Mouse (Mus musculus) heart, embryonic 10.5 days (tissue): ENCODE data around the gene Fbxo4. TPM values are rescaled to one million over a fixed set of nuclear protein-coding genes. Genes with fewer than 3 reads are reported as not detected.

Source experiments
- DNase-seq: peaks from one replicate; pipeline ENCODE4 v3.0.0-alpha.2; 2017; ENCODE audit warnings: low spot score
- H3K27ac ChIP-seq: fragments of 300-500 bp; sonication (generic); 2 replicates; pipeline ENCODE4 v1.5.1; 2016; ENCODE audit warnings: mild to moderate bottlenecking
- H3K27me3 ChIP-seq: fragments of 300-500 bp; sonication (generic); 2 replicates; pipeline ENCODE4 v1.6.1; 2016; ENCODE audit warnings: mild to moderate bottlenecking; ENCODE audit not compliant: poor library complexity, insufficient read depth, severe bottlenecking
- H3K36me3 ChIP-seq: fragments of 300-500 bp; sonication (generic); 2 replicates; pipeline ENCODE4 v1.6.1; 2016; ENCODE audit warnings: mild to moderate bottlenecking, moderate library complexity
- H3K4me1 ChIP-seq: fragments of 300-500 bp; sonication (generic); 2 replicates; pipeline ENCODE4 v1.6.1; 2016; ENCODE audit warnings: mild to moderate bottlenecking
- H3K4me3 ChIP-seq: fragments of 300-500 bp; sonication (generic); 2 replicates; pipeline ENCODE4 v1.5.1; 2016; ENCODE audit warnings: mild to moderate bottlenecking, moderate library complexity
- H3K9me3 ChIP-seq: fragments of 300-500 bp; sonication (generic); 2 replicates; pipeline ENCODE4 v1.6.1; 2016; ENCODE audit warnings: mild to moderate bottlenecking, moderate library complexity
- WGBS: fragments of 180-500 bp; shearing (Covaris S2); methylation state at CpG from one replicate; pipeline ENCODE4 v1.1.7; 2016; 5-methylcytosine and 5-hydroxymethylcytosine counted together
- polyA plus RNA-seq: library from polyadenylated mRNA; unstranded; fragments of >200 nt; fragmentation: Nextera tagmentation; extraction: Ambion mirVana; gene quantifications from 2 replicates; pipeline ENCODE4 v1.2.1, GENCODE M21; 2016

Fbxo4 gene
- polyA plus RNA-seq, 1 experiment from 2014 or later, result 8.8 TPM

GRCm38 (mm10) chr15:3999144-3999543 lies 19.8 kb upstream of the Fbxo4 start:
- WGBS, result 68% methylated on average over 2 of the region's 2 CpGs
- H3K4me3 ChIP-seq, result no peak overlapping the region
- no peak for DNase-seq
- no peaks in the 10 kb centered on the region for H3K36me3 ChIP-seq
- H3K27me3 ChIP-seq, result no peaks in the 10 kb centered on the region
- H3K4me1 ChIP-seq, result peaks cover 4% of the 10 kb centered on the region; the same call in 1 of the 2 replicates
- H3K9me3 ChIP-seq, result no peaks in the 10 kb centered on the region
- H3K27ac ChIP-seq, result no peak overlapping the region

DNA sequence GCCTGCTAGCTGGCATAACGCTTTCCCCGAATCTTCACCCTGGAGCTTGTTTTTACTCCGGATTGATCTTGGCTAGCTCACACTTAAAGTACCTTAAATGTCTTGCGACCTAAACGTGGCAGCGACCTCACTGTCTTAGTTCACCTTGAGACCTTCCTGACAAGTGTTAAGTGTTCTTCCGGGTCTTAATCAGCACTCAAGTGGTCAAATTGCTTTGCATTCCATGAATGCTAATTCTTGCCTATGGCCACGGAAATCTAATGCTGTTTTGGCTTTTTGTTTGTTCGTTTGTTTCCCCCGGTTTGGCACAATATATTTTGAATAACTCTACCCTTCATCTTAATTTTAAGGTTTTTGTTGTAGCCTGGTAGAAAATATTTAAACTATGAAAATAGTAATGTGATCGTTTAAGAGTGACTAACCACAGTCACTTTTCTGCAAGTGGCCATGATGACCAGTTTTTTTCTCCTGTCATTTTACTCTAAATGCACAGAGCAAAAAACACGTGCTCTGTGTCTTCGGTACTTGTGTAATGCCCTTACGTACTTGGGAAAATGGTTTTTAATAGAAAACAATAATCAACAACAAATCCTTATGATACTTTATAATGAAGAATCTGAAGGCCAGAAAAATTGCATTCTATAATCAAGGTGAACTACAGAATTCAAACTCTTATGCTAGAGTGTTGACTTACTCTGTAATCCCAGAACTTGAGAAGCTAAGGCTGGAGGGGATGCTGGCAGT lies 17.1 kb upstream of the Fbxo4 start:
- Histone ChIP-seq H3K9me3 (no peaks in the 10 kb centered on the region), H3K27me3 (no peaks in the 10 kb centered on the region), H3K27ac (peak overlapping the region; percentile 97), H3K4me1 (peaks cover 4% of the 10 kb centered on the region; the same call in 1 of the 2 replicates), H3K4me3 (peak overlapping the region; percentile 85), H3K36me3 (peaks cover 8% of the 10 kb centered on the region)
- DNase-seq, result no peak
- 22% methylated on average over 14 of the region's 14 CpGs for WGBS

DNA sequence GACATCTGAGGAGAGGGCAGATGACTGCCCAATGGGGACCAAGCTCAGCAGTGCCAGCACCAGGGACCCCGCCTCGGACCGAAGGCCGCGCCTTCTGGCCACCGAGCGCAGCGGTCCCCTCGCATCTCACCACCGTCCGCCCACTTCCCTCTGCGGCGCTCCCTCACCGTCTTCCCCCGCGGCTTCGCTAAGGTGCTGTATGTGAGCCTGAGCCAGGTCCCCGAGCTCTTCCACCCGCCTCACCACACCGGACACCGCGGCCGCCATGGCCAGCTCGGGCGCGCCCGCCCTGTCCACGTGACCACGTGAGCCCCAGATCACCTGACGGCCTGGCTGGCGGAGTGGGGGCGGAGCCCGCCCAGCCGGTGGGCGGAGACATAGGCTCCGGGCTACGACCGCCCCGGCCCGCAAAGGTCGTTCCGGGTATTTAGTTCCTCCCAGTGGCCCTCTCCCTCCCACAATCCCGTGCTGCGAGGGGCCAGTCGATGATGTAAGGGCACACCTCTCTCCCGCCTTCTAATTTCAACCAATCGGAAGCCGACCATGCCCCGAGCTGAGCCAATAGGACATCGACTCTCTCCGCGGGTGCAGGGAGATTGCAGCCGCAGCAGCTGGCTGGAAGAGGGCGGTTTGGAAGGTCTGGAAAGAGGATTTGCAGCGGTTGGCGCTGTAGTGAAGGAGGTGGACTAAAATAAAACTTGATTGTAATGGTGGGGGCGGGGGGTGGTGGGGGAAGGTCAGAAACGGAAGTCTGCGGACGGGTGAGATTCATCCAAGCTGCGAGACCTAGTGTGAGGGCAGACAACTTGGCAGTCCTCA lies 16.3 kb upstream of the Fbxo4 start, which contains the start of gene AW549877:
Gene AW549877 (minus strand): TSS at position 297 of the 819 bp plus-strand sequence.
- DNase-seq, result peak; percentile 99
- under 1% methylated on average over 61 of the region's 61 CpGs for WGBS
- peak within 1 kb of the TSS; percentile 97 for H3K27ac ChIP-seq
- peaks cover 4% of the 10 kb centered on the region; the same call in 1 of the 2 replicates for H3K4me1 ChIP-seq
- H3K27me3 ChIP-seq, result no peaks in the 10 kb centered on the region
- H3K36me3 ChIP-seq, result peaks cover 15% of the 10 kb centered on the region
- peak within 1 kb of the TSS; percentile 85 for H3K4me3 ChIP-seq
- H3K9me3 ChIP-seq, result no peaks in the 10 kb centered on the region

DNA sequence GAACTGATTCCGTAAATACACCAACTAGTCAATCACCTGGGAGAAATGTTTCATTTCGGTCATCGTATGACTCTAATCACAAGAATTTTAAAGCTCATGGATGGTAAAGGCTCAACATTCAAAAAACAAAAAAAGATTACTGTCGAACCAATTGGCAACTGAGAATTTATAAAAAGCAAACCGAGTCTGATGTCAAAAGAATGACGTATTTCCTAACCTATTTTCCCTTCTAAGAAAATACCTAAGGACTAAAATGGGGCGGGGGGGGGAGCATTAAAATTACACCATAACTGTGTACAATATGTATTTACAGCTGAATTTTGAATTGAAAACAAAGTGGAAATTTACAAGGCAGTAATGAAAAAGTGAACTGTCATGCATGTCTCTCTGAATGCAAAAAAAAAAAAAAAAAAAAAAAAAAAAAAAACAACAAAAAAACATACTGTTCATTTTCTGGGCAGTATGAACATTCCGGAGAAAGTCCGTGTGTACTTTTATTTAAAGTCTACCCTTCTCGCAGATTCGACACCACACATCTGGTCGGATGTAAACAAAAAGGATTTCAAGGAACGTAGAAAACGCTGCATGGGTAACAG lies 15.6 kb upstream of the Fbxo4 start:
- H3K36me3 ChIP-seq, result peaks cover 22% of the 10 kb centered on the region

DNA sequence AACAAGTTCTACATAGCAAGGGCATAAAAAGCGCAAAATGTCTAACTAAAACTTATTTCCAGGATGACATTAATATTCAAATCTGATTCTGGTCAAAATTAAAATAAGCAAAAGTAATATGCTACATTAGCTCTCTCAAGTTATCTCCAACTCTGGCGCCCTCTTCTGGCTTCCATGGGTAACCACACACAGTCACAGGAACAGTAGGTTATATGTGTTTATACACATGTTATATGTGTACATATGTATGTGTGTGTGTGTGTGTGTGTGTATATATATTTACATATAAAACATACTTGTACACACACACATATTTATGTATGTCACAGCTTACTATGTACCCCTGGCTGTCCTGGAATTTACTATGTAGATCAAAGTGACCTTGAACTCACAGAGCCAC lies 8.6 kb upstream of the Fbxo4 start:
- Histone ChIP-seq H3K4me3 (no peak overlapping the region), H3K9me3 (no peaks in the 10 kb centered on the region), H3K4me1 (no peaks in the 10 kb centered on the region), H3K27ac (no peak overlapping the region), H3K36me3 (peaks cover 82% of the 10 kb centered on the region), H3K27me3 (no peaks in the 10 kb centered on the region)
- no peak for DNase-seq
- WGBS, result 63% methylated on average over 2 of the region's 2 CpGs

More for the DNA sequence above, 15.6 kb upstream of the Fbxo4 start:
- peak overlapping the region; percentile 97 for H3K27ac ChIP-seq
- DNase-seq, result no peak
- no peaks in the 10 kb centered on the region for H3K9me3 ChIP-seq
- peaks cover 4% of the 10 kb centered on the region; the same call in 1 of the 2 replicates for H3K4me1 ChIP-seq
- no peaks in the 10 kb centered on the region for H3K27me3 ChIP-seq
- 26% methylated on average over 14 of the region's 14 CpGs for WGBS
- peak overlapping the region; percentile 85 for H3K4me3 ChIP-seq

GRCm38 (mm10) chr15:3984876-3985275 lies 5.5 kb upstream of the Fbxo4 start:
- no peak overlapping the region for H3K4me3 ChIP-seq
- no peak for DNase-seq
- H3K9me3 ChIP-seq, result no peaks in the 10 kb centered on the region
- WGBS, result 75% methylated on average over 2 of the region's 2 CpGs
- H3K27ac ChIP-seq, result no peak overlapping the region
- H3K36me3 ChIP-seq, result peaks cover 70% of the 10 kb centered on the region
- 0 out of 2 replicates have a peak, but pooled peaks cover 3% of the 10 kb centered on the region for H3K4me1 ChIP-seq
- H3K27me3 ChIP-seq, result no peaks in the 10 kb centered on the region

- 0 out of 2 replicates have a peak, but pooled peaks cover 8% of the 10 kb centered on the region for H3K4me1 ChIP-seq
- H3K27ac ChIP-seq, result no peak overlapping the region
- H3K4me3 ChIP-seq, result no peak overlapping the region
- WGBS, result 93% methylated on average over 5 of the region's 5 CpGs
- H3K9me3 ChIP-seq, result no peaks in the 10 kb centered on the region
- H3K36me3 ChIP-seq, result peaks cover 52% of the 10 kb centered on the region
- no peak for DNase-seq
- H3K27me3 ChIP-seq, result no peaks in the 10 kb centered on the region
Observed at GRCm38 (mm10) chr15:3982732-3983131, 3.4 kb upstream of the Fbxo4 start.

DNA sequence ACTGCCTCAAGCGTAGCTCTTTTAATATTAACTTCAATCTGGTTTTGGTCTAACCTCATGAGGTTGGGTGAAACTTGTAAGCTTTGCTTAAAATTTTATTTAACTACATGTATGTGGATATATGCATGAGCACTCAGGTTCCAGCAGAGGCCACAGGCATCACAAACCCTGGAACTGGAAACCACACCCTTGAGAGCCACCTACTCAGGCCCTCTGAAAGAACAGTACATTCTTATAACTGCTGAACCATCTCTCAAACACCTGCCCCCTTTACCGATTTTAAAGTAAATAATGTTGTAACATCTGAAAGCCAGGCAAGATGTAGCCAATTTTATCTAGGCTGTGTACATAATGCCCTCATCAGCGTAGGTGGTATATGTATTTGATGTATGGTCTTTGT lies 498 bp upstream of the Fbxo4 start:
- peak overlapping the region; percentile 99 for H3K27ac ChIP-seq
- 89% methylated on average over 3 of the region's 3 CpGs for WGBS

DNA sequence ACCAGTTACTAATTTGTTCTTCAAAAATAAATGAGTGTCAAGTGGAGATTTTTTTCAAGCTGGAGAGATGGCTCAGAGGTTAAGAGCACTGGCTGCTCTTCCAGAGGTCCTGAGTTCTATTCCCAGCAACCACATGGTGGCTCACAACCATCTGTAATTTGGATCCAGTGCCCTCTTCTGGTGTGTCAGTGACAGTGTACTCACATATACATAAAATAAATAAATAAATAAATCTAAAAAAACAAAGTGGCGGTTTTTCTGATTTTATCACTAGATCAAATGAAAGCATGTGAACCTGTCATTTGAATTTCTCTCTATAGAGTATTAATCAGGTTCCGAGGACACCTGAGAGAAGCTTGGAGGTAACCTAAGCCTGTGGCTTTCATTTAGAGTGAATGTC lies 1.1 kb downstream of the Fbxo4 start:
- Histone ChIP-seq H3K27ac (no peak overlapping the region), H3K36me3 (peaks cover 25% of the 10 kb centered on the region; the same call in 1 of the 2 replicates), H3K27me3 (no peaks in the 10 kb centered on the region), H3K9me3 (no peaks in the 10 kb centered on the region), H3K4me1 (0 out of 2 replicates have a peak, but pooled peaks cover 8% of the 10 kb centered on the region), H3K4me3 (no peak overlapping the region)
- no peak for DNase-seq
- 94% methylated on average over 2 of the region's 2 CpGs for WGBS

More for the DNA sequence above, 498 bp upstream of the Fbxo4 start:
- no peaks in the 10 kb centered on the region for H3K9me3 ChIP-seq
- 0 out of 2 replicates have a peak, but pooled peaks cover 8% of the 10 kb centered on the region for H3K4me1 ChIP-seq
- peaks cover 31% of the 10 kb centered on the region for H3K36me3 ChIP-seq
- H3K27me3 ChIP-seq, result no peaks in the 10 kb centered on the region
- DNase-seq, result no peak
- peak overlapping the region; percentile 79 for H3K4me3 ChIP-seq

- Histone ChIP-seq H3K27ac (no peak overlapping the region), H3K4me1 (no peaks in the 10 kb centered on the region), H3K27me3 (no peaks in the 10 kb centered on the region), H3K4me3 (no peak overlapping the region), H3K9me3 (no peaks in the 10 kb centered on the region), H3K36me3 (peaks cover 17% of the 10 kb centered on the region; the same call in 1 of the 2 replicates)
- DNase-seq, result no peak
- 83% methylated on average over 3 of the region's 3 CpGs for WGBS
Observed at GRCm38 (mm10) chr15:3973300-3973699, 6.1 kb downstream of the Fbxo4 start.

GRCm38 (mm10) chr15:3970193-3970592 lies 9.2 kb downstream of the Fbxo4 start:
- DNase-seq, result no peak
- Histone ChIP-seq H3K4me1 (no peaks in the 10 kb centered on the region), H3K9me3 (no peaks in the 10 kb centered on the region), H3K36me3 (peaks cover 17% of the 10 kb centered on the region; the same call in 1 of the 2 replicates), H3K27ac (no peak overlapping the region), H3K4me3 (no peak overlapping the region), H3K27me3 (no peaks in the 10 kb centered on the region)
- 89% methylated on average over 6 of the region's 6 CpGs for WGBS

- WGBS, result 81% methylated on average over 14 of the region's 14 CpGs
- no peak overlapping the region for H3K4me3 ChIP-seq
- H3K27me3 ChIP-seq, result no peaks in the 10 kb centered on the region
- H3K36me3 ChIP-seq, result peaks cover 15% of the 10 kb centered on the region; the same call in 1 of the 2 replicates
- no peaks in the 10 kb centered on the region for H3K9me3 ChIP-seq
- no peaks in the 10 kb centered on the region for H3K4me1 ChIP-seq
- no peak overlapping the region for H3K27ac ChIP-seq
- no peak for DNase-seq
Observed at GRCm38 (mm10) chr15:3969743-3970142, 9.6 kb downstream of the Fbxo4 start.
